Mouse (Mus musculus): ENCODE data around the gene Klhl30.

- TF ChIP-seq CTCF (IDR thresholded peaks at IDR 0.05; ENCODE audit: control insufficient read depth, insufficient read depth, insufficient replicate concordance, low read depth, low read length) (no peak), POLR2A (IDR thresholded peaks at IDR 0.05; ENCODE audit: control insufficient read depth, low read depth, low read length) (no peak)
Observed at GRCm38 (mm10) chr1:91407819-91408218, 57.0 kb downstream of the Klhl30 start.
